Mouse (Mus musculus): ENCODE results near the gene Tnrc6b. TPM values are rescaled to one million over a fixed set of nuclear protein-coding genes. Genes with fewer than 3 reads are reported as not detected.

The Tnrc6b gene
- polyA plus RNA-seq, 1 experiment, result 40.0 TPM

DNA sequence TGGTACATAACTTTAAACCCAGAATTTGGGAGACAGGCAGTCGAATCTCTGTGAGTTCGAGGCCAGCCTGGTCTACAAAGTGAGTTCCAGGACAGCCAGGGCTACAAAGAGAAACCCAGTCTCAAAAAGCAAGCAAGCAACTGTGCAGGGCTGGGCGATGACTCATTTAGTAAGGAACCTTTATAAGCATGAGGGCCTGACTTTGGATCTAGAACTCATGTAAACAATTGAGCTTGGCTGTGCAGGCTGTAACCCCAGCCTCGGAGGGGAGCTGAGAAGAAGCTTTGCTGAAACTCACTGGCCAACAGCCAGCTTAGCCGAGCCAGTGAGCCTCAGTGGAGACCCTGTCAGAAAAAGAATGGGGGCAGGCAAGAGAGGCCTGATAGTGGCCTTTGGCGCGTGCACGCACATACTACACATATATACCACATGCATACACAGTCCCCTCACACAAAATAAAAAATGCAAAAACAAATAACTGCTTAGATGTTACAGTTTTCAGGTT is 5.6 kb downstream of the Tnrc6b start:
- Histone ChIP-seq H3K27ac (ENCODE audit: insufficient read depth, low read length) (no peak overlapping the region), H3K9ac (ENCODE audit: low read depth, poor library complexity, severe bottlenecking) (no peak overlapping the region), H3K36me3 (ENCODE audit: control insufficient read depth, insufficient read depth, low read length, poor library complexity, severe bottlenecking) (no peaks in the 10 kb centered on the region), H3K4me3 (ENCODE audit: low read depth, low read length) (no peak overlapping the region), H3K9me3 (replicated peaks; ENCODE audit: control insufficient read depth, insufficient read depth, low read length, poor library complexity, severe bottlenecking) (no peaks in the 10 kb centered on the region), H3K4me1 (ENCODE audit: control insufficient read depth, insufficient read depth, low read length) (no peaks in the 10 kb centered on the region), H3K27me3 (ENCODE audit: control insufficient read depth, insufficient read depth, low read length, poor library complexity, severe bottlenecking) (no peaks in the 10 kb centered on the region)
- TF ChIP-seq CTCF (IDR thresholded peaks at IDR 0.05; ENCODE audit: low read depth, low read length) (no peak), EP300 (IDR thresholded peaks at IDR 0.05; ENCODE audit: insufficient read depth, low read depth, low read length) (no peak), POLR2A (IDR thresholded peaks at IDR 0.05; ENCODE audit: insufficient read depth, low read length) (no peak)

DNA sequence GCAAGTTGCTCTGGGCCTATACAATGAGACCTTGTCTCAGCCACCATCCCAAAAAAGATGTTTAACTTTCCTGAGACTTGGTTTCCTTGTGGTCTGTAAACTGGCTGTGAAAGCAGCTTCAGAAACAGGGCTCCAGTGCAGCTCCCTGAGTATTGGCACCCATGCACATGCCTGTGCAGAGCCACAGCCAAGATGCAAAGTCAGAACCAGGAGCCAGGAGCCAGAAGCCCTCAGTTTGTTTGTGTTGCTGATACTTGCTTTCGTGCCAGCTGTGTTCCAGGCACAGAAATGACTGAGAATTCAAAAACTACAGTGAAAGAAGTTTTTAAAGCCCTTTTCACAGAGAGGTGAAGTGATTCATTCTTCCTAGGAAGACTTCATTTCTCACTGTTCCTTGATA is 6.3 kb downstream of the Tnrc6b start:
- Histone ChIP-seq H3K27me3 (ENCODE audit: control insufficient read depth, insufficient read depth, low read length, poor library complexity, severe bottlenecking) (no peaks in the 10 kb centered on the region), H3K4me1 (ENCODE audit: control insufficient read depth, insufficient read depth, low read length) (no peaks in the 10 kb centered on the region), H3K4me3 (ENCODE audit: low read depth, low read length) (no peak overlapping the region), H3K9ac (ENCODE audit: low read depth, poor library complexity, severe bottlenecking) (no peak overlapping the region), H3K36me3 (ENCODE audit: control insufficient read depth, insufficient read depth, low read length, poor library complexity, severe bottlenecking) (no peaks in the 10 kb centered on the region), H3K27ac (ENCODE audit: insufficient read depth, low read length) (no peak overlapping the region), H3K9me3 (replicated peaks; ENCODE audit: control insufficient read depth, insufficient read depth, low read length, poor library complexity, severe bottlenecking) (no peaks in the 10 kb centered on the region)
- TF ChIP-seq CTCF (IDR thresholded peaks at IDR 0.05; ENCODE audit: low read depth, low read length) (no peak), EP300 (IDR thresholded peaks at IDR 0.05; ENCODE audit: insufficient read depth, low read depth, low read length) (no peak), POLR2A (IDR thresholded peaks at IDR 0.05; ENCODE audit: insufficient read depth, low read length) (no peak)

DNA sequence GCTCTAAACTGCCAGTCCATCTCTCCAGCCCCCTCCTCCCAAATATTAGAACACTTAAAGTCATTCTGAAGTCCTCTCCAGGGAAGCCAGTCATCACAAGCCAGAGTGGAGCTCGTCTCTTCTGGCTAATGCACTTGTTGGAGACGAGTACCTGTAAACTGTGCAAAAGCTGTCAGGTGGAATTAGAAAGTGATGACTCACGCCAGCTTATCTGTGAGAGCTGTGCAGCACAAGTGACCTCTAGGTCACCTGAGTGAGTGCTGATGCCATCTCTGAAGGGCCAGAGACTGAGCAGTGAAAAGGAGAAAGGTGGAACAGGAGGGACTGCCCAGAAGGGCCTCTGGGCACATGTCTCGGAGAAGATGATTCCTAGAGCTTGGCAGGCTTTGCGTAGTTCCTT is 9.1 kb downstream of the Tnrc6b start:
- Histone ChIP-seq H3K36me3 (ENCODE audit: control insufficient read depth, insufficient read depth, low read length, poor library complexity, severe bottlenecking) (no peaks in the 10 kb centered on the region), H3K4me1 (ENCODE audit: control insufficient read depth, insufficient read depth, low read length) (no peaks in the 10 kb centered on the region), H3K4me3 (ENCODE audit: low read depth, low read length) (no peak overlapping the region), H3K9me3 (replicated peaks; ENCODE audit: control insufficient read depth, insufficient read depth, low read length, poor library complexity, severe bottlenecking) (no peaks in the 10 kb centered on the region), H3K27ac (ENCODE audit: insufficient read depth, low read length) (no peak overlapping the region), H3K27me3 (ENCODE audit: control insufficient read depth, insufficient read depth, low read length, poor library complexity, severe bottlenecking) (no peaks in the 10 kb centered on the region), H3K9ac (ENCODE audit: low read depth, poor library complexity, severe bottlenecking) (no peak overlapping the region)
- no peak for TF ChIP-seq EP300 (IDR thresholded peaks at IDR 0.05; ENCODE audit: insufficient read depth, low read depth, low read length)
- TF ChIP-seq POLR2A (IDR thresholded peaks at IDR 0.05; ENCODE audit: insufficient read depth, low read length), result no peak
- no peak for TF ChIP-seq CTCF (IDR thresholded peaks at IDR 0.05; ENCODE audit: low read depth, low read length)

DNA sequence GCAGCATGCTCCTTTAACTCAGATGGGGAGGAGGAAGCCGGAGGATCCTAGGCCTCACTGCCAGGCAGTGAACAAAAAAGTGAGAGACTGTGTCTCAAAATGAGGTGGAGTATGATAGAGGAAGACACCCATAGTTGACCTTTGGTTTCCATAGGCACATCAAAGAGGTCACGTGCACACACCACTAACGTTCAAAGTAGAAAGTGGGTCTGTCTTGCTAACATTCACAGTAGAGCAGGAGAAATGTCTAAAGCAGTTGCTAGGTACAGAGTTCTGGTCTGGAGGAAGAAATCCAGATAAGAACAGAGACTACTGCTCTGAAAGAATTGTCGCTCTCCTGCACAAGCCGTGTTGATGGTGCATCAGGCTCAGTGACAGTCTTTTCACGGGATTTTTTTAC is 10.7 kb downstream of the Tnrc6b start:
- no peaks in the 10 kb centered on the region for H3K9me3 ChIP-seq (replicated peaks; ENCODE audit: control insufficient read depth, insufficient read depth, low read length, poor library complexity, severe bottlenecking)

DNA sequence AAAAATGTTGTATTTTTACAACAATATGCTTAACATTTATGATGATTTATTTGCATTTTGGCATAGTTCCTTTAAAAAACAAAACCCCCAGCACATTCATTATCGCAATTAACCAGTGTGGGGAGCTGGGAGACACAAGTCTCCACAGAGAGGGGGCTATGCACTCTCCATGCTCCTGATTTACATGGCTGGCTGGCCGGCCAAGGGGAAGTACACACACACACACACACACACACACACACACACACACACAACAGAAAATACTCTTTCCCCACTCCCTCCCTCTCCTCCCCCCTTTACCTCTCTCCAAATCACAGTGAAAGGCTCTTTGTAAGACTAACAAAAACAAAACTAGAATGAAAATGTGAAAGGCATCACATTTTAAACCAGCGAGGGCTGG is 11.3 kb downstream of the Tnrc6b start:
- no peak for TF ChIP-seq CTCF (IDR thresholded peaks at IDR 0.05; ENCODE audit: low read depth, low read length)
- no peak for TF ChIP-seq EP300 (IDR thresholded peaks at IDR 0.05; ENCODE audit: insufficient read depth, low read depth, low read length)
- TF ChIP-seq POLR2A (IDR thresholded peaks at IDR 0.05; ENCODE audit: insufficient read depth, low read length), result no peak
- no peaks in the 10 kb centered on the region for H3K36me3 ChIP-seq (ENCODE audit: control insufficient read depth, insufficient read depth, low read length, poor library complexity, severe bottlenecking)
- H3K9ac ChIP-seq (ENCODE audit: low read depth, poor library complexity, severe bottlenecking), result no peak overlapping the region
- no peak overlapping the region for H3K27ac ChIP-seq (ENCODE audit: insufficient read depth, low read length)
- H3K4me1 ChIP-seq (ENCODE audit: control insufficient read depth, insufficient read depth, low read length), result no peaks in the 10 kb centered on the region
- no peaks in the 10 kb centered on the region for H3K9me3 ChIP-seq (replicated peaks; ENCODE audit: control insufficient read depth, insufficient read depth, low read length, poor library complexity, severe bottlenecking)
- H3K27me3 ChIP-seq (ENCODE audit: control insufficient read depth, insufficient read depth, low read length, poor library complexity, severe bottlenecking), result no peaks in the 10 kb centered on the region
- no peak overlapping the region for H3K4me3 ChIP-seq (ENCODE audit: low read depth, low read length)

More for the DNA sequence above, 10.7 kb downstream of the Tnrc6b start:
- Histone ChIP-seq H3K4me1 (ENCODE audit: control insufficient read depth, insufficient read depth, low read length) (no peaks in the 10 kb centered on the region), H3K4me3 (ENCODE audit: low read depth, low read length) (no peak overlapping the region), H3K27ac (ENCODE audit: insufficient read depth, low read length) (no peak overlapping the region), H3K36me3 (ENCODE audit: control insufficient read depth, insufficient read depth, low read length, poor library complexity, severe bottlenecking) (no peaks in the 10 kb centered on the region), H3K27me3 (ENCODE audit: control insufficient read depth, insufficient read depth, low read length, poor library complexity, severe bottlenecking) (no peaks in the 10 kb centered on the region), H3K9ac (ENCODE audit: low read depth, poor library complexity, severe bottlenecking) (no peak overlapping the region)
- TF ChIP-seq CTCF (IDR thresholded peaks at IDR 0.05; ENCODE audit: low read depth, low read length) (no peak), POLR2A (IDR thresholded peaks at IDR 0.05; ENCODE audit: insufficient read depth, low read length) (no peak), EP300 (IDR thresholded peaks at IDR 0.05; ENCODE audit: insufficient read depth, low read depth, low read length) (no peak)

DNA sequence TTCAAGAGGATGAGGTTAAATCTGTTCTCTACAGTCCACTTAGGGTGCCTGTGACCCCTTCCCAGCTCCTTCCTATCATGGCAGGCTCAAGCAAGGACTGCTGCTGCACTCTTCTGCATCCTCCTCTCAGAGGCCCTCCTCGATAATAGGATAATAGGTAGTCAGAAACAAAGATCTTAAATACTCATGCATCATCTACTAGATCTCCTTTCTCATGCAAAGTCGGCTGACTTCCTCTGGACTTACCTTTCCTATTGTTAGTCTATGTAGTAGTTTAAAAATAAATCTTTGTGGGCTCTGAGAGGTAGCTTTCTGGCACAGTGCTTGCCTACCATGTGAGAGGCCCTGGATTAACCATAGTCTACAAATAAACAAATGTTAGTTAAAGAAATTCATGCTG is 18.4 kb downstream of the Tnrc6b start:
- H3K9me3 ChIP-seq (replicated peaks; ENCODE audit: control insufficient read depth, insufficient read depth, low read length, poor library complexity, severe bottlenecking), result no peaks in the 10 kb centered on the region
- no peaks in the 10 kb centered on the region for H3K27me3 ChIP-seq (ENCODE audit: control insufficient read depth, insufficient read depth, low read length, poor library complexity, severe bottlenecking)
- TF ChIP-seq EP300 (IDR thresholded peaks at IDR 0.05; ENCODE audit: insufficient read depth, low read depth, low read length) (no peak), CTCF (IDR thresholded peaks at IDR 0.05; ENCODE audit: low read depth, low read length) (no peak), POLR2A (IDR thresholded peaks at IDR 0.05; ENCODE audit: insufficient read depth, low read length) (no peak)
- H3K4me1 ChIP-seq (ENCODE audit: control insufficient read depth, insufficient read depth, low read length), result no peaks in the 10 kb centered on the region
- H3K27ac ChIP-seq (ENCODE audit: insufficient read depth, low read length), result no peak overlapping the region
- no peak overlapping the region for H3K9ac ChIP-seq (ENCODE audit: low read depth, poor library complexity, severe bottlenecking)
- H3K36me3 ChIP-seq (ENCODE audit: control insufficient read depth, insufficient read depth, low read length, poor library complexity, severe bottlenecking), result no peaks in the 10 kb centered on the region
- no peak overlapping the region for H3K4me3 ChIP-seq (ENCODE audit: low read depth, low read length)

Data from ES-Bruce4 (cell line).